Mouse (Mus musculus) limb, embryonic 10.5 days (tissue): ENCODE measurements around the gene Pagr1b. TPM values are rescaled to one million over a fixed set of nuclear protein-coding genes. Genes with fewer than 3 reads are reported as not detected.

Experiments
- microRNA-seq: library from miRNA; unstranded; fragments of <30 nt; microRNA quantifications from one replicate; pipeline ENCODE4, GENCODE M21; 2017
- polyA plus RNA-seq: library from polyadenylated mRNA; unstranded; fragments of >200 nt; fragmentation: Nextera tagmentation; extraction: Ambion mirVana; gene quantifications from 2 replicates; pipeline ENCODE4 v1.2.1, GENCODE M21; 2016

Pagr1b gene
- polyA plus RNA-seq, 1 experiment from 2014 or later: 0.90 TPM

Small RNA genes lying within 50 kb of the gene (microRNA-seq; reads per million reads assigned to microRNA genes)
- gene Gm44343: not detected

Other genes starting within 250 kb of the Pagr1b start
- 51.7 and 84.9 TPM in 2 replicates for gene Ypel3, start 239.5 kb downstream of the Pagr1b start, polyA plus RNA-seq
- gene Tbx6, start 235.0 kb downstream of the Pagr1b start, polyA plus RNA-seq: 0.23 and 0.53 TPM in 2 replicates
- gene Ppp4c, start 224.0 kb downstream of the Pagr1b start, polyA plus RNA-seq: 450 and 462 TPM in 2 replicates
- gene Fam57b, start 218.8 kb downstream of the Pagr1b start, polyA plus RNA-seq: 0.20 and 0.21 TPM in 2 replicates
- gene 4930451I11Rik, start 184.8 kb downstream of the Pagr1b start, polyA plus RNA-seq: not detected in 2 replicates
- 1.0 and 1.9 TPM in 2 replicates for gene Doc2a, start 169.1 kb downstream of the Pagr1b start, polyA plus RNA-seq
- 51.9 and 57.2 TPM in 2 replicates for gene Hirip3, start 154.5 kb downstream of the Pagr1b start, polyA plus RNA-seq
- gene Ino80e, start 154.1 kb downstream of the Pagr1b start, polyA plus RNA-seq: 117 and 131 TPM in 2 replicates
- gene Taok2, start 131.8 kb downstream of the Pagr1b start, polyA plus RNA-seq: 48.5 and 56.4 TPM in 2 replicates
- 15.6 and 16.6 TPM in 2 replicates for gene Tmem219, start 93.6 kb downstream of the Pagr1b start, polyA plus RNA-seq
- 19.5 and 20.3 TPM in 2 replicates for gene Kctd13, start 87.6 kb downstream of the Pagr1b start, polyA plus RNA-seq
- gene Asphd1, start 66.9 kb downstream of the Pagr1b start, polyA plus RNA-seq: 0.11 TPM in 1 of 2 replicates, not detected in the other
- 0.10 and 0.20 TPM in 2 replicates for gene Sez6l2, start 65.9 kb downstream of the Pagr1b start, polyA plus RNA-seq
- 89.4 and 99.5 TPM in 2 replicates for gene Cdipt, start 40.6 kb downstream of the Pagr1b start, polyA plus RNA-seq
- gene Cdiptos, start 40.4 kb downstream of the Pagr1b start, polyA plus RNA-seq: 0.81 and 1.0 TPM in 2 replicates
- gene Mvp, start 1.9 kb downstream of the Pagr1b start, polyA plus RNA-seq: 3.3 and 4.0 TPM in 2 replicates
- 88.5 and 95.0 TPM in 2 replicates for gene Pagr1a, start 868 bp upstream of the Pagr1b start, polyA plus RNA-seq
- 30.8 and 44.7 TPM in 2 replicates for gene Gm42742, start 4.6 kb upstream of the Pagr1b start, polyA plus RNA-seq
- 2.9 and 4.4 TPM in 2 replicates for gene Prrt2, start 4.7 kb upstream of the Pagr1b start, polyA plus RNA-seq
- gene Maz, start 10.6 kb upstream of the Pagr1b start, polyA plus RNA-seq: 86.0 and 88.1 TPM in 2 replicates
- 215 and 219 TPM in 2 replicates for gene Kif22, start 26.0 kb upstream of the Pagr1b start, polyA plus RNA-seq
- gene Zg16, start 70.8 kb upstream of the Pagr1b start, polyA plus RNA-seq: not detected in 2 replicates
- gene AI467606, start 74.9 kb upstream of the Pagr1b start, polyA plus RNA-seq: 0.36 and 0.86 TPM in 2 replicates
- 1.7 TPM in 2 replicates for gene Qprt, start 105.7 kb upstream of the Pagr1b start, polyA plus RNA-seq
- gene Spn, start 121.3 kb upstream of the Pagr1b start, polyA plus RNA-seq: 0.09 and 0.18 TPM in 2 replicates
- 85.9 and 94.0 TPM in 2 replicates for gene Cd2bp2, start 179.6 kb upstream of the Pagr1b start, polyA plus RNA-seq
- 32.1 and 34.8 TPM in 2 replicates for gene Tbc1d10b, start 192.0 kb upstream of the Pagr1b start, polyA plus RNA-seq
- gene Mylpf, start 192.4 kb upstream of the Pagr1b start, polyA plus RNA-seq: 8.8 and 13.1 TPM in 2 replicates
- 74.2 and 74.9 TPM in 2 replicates for gene Zfp553, start 216.6 kb upstream of the Pagr1b start, polyA plus RNA-seq
- gene Sept1, start 216.6 kb upstream of the Pagr1b start, polyA plus RNA-seq: 27.0 and 29.9 TPM in 2 replicates
- 70.6 and 73.6 TPM in 2 replicates for gene Zfp771, start 227.8 kb upstream of the Pagr1b start, polyA plus RNA-seq
- gene Dctpp1, start 244.2 kb upstream of the Pagr1b start, polyA plus RNA-seq: 340 and 453 TPM in 2 replicates